Mouse (Mus musculus): ENCODE measurements around the gene Fam228b. TPM values are rescaled to one million over a fixed set of nuclear protein-coding genes. Genes with fewer than 3 reads are reported as not detected.
A peak's percentile ranks its signal among the peaks of the same experiment; 100 is the strongest.
"Not testable (repeated sequence)": the region's sequence is repeated elsewhere in the genome, so short reads cannot be mapped to it uniquely, and the experiment has no call there.

The Fam228b gene
- polyA plus RNA-seq, 1 experiment from 2014 or later, result 0.11 TPM

DNA sequence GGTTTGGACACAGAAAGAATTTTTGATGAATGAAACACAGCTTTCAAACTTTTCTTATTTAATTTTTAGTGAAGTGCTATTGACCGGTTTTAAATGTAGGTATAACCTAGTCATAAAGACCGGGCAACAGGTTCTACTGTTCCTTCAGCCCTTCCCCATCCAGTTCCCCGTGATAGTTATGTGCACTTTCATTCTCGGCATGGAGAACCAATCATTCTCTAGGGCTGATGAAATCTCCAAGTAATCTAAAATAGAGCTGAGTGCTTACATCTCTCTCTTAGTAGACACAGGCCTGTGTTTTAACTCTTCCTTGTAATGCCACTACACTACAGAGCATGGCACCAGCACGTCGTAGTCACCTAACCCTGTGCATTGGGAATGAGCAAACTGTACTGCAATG is 8.7 kb upstream of the Fam228b start:
- Histone ChIP-seq H3K4me3 (ENCODE audit: inconsistent target) (no peak overlapping the region), H3K79me2 (ENCODE audit: inconsistent target) (no peaks in the 10 kb centered on the region), H3K27ac (no peak overlapping the region), H3K36me3 (ENCODE audit: inconsistent target) (no peaks in the 10 kb centered on the region)
- WGBS (ENCODE audit: missing documents), result 92% methylated on average over 6 of the region's 6 CpGs

DNA sequence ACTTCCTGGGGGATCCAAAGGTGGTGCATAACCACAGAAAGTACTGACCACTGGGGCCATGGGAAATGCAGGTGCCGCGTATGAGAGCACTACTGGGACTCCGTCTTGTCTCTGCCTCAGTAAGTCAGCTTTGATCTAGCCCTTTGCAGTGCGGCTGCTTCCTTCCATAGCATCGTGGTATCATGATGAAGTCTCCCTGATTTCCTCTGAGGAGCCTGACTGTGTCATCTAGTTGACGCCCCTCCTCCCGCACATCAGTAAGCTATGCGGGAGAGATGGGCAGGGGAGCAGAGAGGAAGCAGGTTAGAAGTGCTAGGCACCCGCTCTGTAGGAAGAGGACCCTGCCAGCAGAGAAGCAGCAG is 6.5 kb upstream of the Fam228b start:
- H3K27ac ChIP-seq, result no peak overlapping the region
- no peak overlapping the region for H3K4me3 ChIP-seq (ENCODE audit: inconsistent target)
- 91% methylated on average over 9 of the region's 9 CpGs for WGBS (ENCODE audit: missing documents)

DNA sequence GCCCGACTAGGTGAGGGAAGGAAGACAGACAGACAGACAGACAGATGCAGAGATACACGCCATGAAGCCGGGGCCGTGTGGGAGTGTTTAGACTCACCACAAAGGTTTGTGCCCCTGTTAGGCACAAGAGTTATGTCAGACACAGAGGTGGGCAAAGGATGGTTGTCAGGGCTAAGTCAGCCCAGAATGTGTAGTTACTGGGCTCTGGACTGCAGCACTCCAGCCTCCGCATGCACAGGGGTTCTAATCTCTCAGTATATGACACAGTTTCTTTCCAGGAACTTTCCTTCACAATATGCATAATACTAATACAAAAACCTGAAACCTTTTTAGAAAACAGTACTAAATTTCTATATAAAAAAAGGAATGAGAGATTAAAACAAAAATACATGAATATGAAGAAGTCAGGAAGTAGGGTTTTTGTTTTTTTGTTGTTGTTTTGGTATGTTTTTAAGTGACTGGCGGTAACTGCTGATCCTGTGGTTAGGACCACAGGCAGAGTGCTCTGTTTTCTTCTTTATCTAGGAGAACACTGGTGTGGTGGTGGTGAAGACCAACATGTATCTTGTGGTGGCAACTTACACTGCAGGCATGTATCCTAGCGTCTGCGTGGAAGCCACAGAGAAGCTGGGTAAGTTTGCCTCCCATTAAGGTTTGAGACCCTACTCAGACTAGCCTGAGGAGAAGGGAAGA is 6.0 kb upstream of the Fam228b start:
- WGBS (ENCODE audit: missing documents), result 92% methylated on average over 8 of the region's 8 CpGs
- H3K4me3 ChIP-seq (ENCODE audit: inconsistent target), result no peak overlapping the region
- H3K79me2 ChIP-seq (ENCODE audit: inconsistent target), result no peaks in the 10 kb centered on the region
- H3K27ac ChIP-seq, result no peak overlapping the region
- H3K36me3 ChIP-seq (ENCODE audit: inconsistent target), result no peaks in the 10 kb centered on the region

More for the DNA sequence above, 6.5 kb upstream of the Fam228b start:
- H3K79me2 ChIP-seq (ENCODE audit: inconsistent target), result no peaks in the 10 kb centered on the region
- H3K36me3 ChIP-seq (ENCODE audit: inconsistent target), result no peaks in the 10 kb centered on the region

- WGBS (ENCODE audit: missing documents), result 29% methylated on average over 13 of the region's 13 CpGs
- Histone ChIP-seq H3K79me2 (ENCODE audit: inconsistent target) (no peaks in the 10 kb centered on the region), H3K36me3 (ENCODE audit: inconsistent target) (no peaks in the 10 kb centered on the region), H3K4me3 (ENCODE audit: inconsistent target) (peak overlapping the region; percentile 27), H3K27ac (no peak overlapping the region)
Measured at GRCm38 (mm10) chr12:4769333-4769723, 261 bp upstream of the Fam228b start.

GRCm38 (mm10) chr12:4757060-4757459 is 12.0 kb downstream of the Fam228b start:
- 85% methylated on average over 1 of the region's 1 CpGs for WGBS (ENCODE audit: missing documents)
- no peaks in the 10 kb centered on the region for H3K79me2 ChIP-seq (ENCODE audit: inconsistent target)
- no peak overlapping the region for H3K4me3 ChIP-seq (ENCODE audit: inconsistent target)
- H3K27ac ChIP-seq, result no peak overlapping the region
- H3K36me3 ChIP-seq (ENCODE audit: inconsistent target), result no peaks in the 10 kb centered on the region

- H3K4me3 ChIP-seq (ENCODE audit: inconsistent target); H3K36me3 ChIP-seq (ENCODE audit: inconsistent target); H3K27ac ChIP-seq; H3K79me2 ChIP-seq (ENCODE audit: inconsistent target): not testable (repeated sequence)
- WGBS (ENCODE audit: missing documents), result 94% methylated on average over 4 of the region's 4 CpGs
Measured at GRCm38 (mm10) chr12:4754451-4754850, 14.6 kb downstream of the Fam228b start.

DNA sequence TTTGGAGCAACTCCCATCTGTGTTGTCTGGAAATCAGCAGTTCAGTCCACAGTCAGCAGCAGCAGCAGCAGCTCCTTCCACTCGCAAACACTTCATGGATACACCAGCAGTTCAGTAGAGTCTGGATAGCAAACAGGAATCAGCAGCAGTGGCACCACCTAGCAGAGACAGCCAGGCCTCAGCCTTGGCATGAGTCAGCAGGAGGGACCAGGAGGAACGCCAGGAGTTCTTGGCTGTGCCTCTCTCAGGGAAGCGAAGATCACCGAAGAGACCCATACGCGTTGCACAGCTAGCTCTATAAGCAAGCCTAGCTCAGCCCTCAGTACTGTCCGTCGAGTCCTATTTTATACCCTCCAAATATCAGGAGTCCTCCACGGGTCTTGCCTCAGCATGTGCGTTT is 24.6 kb downstream of the Fam228b start:
- WGBS (ENCODE audit: missing documents), result 93% methylated on average over 10 of the region's 10 CpGs
- H3K4me3 ChIP-seq (ENCODE audit: inconsistent target), result no peak overlapping the region

GRCm38 (mm10) chr12:4742183-4742582 is 26.9 kb downstream of the Fam228b start:
- no peak overlapping the region for H3K4me3 ChIP-seq (ENCODE audit: inconsistent target)
- H3K27ac ChIP-seq, result no peak overlapping the region
- H3K36me3 ChIP-seq (ENCODE audit: inconsistent target), result no peaks in the 10 kb centered on the region
- no peaks in the 10 kb centered on the region for H3K79me2 ChIP-seq (ENCODE audit: inconsistent target)
- 91% methylated on average over 3 of the region's 3 CpGs for WGBS (ENCODE audit: missing documents)

More for the DNA sequence above, 24.6 kb downstream of the Fam228b start:
- Histone ChIP-seq H3K27ac (no peak overlapping the region), H3K79me2 (ENCODE audit: inconsistent target) (no peaks in the 10 kb centered on the region), H3K36me3 (ENCODE audit: inconsistent target) (no peaks in the 10 kb centered on the region)

DNA sequence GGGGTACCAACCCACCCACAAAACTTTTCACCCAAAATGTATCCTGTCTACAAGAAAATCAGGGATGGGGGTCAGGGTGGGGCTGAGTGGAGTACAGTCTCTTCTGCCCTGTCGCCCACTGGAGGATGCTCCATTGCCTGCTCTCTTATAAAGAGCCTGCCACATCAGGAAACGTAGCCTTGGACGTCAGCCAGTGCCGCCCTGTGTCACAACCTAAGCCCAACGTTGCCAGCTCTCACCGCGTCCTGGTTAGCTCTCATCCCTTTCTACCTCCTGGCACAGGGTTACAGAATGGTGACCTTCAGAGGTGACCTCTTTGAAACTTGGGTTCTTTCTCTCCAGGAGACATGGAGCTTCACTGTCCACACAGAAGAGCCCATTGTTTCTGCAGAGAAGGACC is 28.2 kb downstream of the Fam228b start:
- WGBS (ENCODE audit: missing documents), result 45% methylated on average over 7 of the region's 7 CpGs
- Histone ChIP-seq H3K79me2 (ENCODE audit: inconsistent target) (no peaks in the 10 kb centered on the region), H3K36me3 (ENCODE audit: inconsistent target) (no peaks in the 10 kb centered on the region), H3K4me3 (ENCODE audit: inconsistent target) (no peak overlapping the region), H3K27ac (no peak overlapping the region)

GRCm38 (mm10) chr12:4738031-4738576 is 31.0 kb downstream of the Fam228b start, which contains the start of gene Fam228a:
Gene Fam228a, minus strand, starts transcription at chr12:4738430.
- Histone ChIP-seq H3K4me3 (ENCODE audit: inconsistent target) (no peak within 1 kb of the TSS), H3K27ac (no peak within 1 kb of the TSS), H3K36me3 (ENCODE audit: inconsistent target) (no peaks in the 10 kb centered on the region), H3K79me2 (ENCODE audit: inconsistent target) (no peaks in the 10 kb centered on the region)
- WGBS (ENCODE audit: missing documents), result 96% methylated on average over 18 of the region's 18 CpGs

- no peaks in the 10 kb centered on the region for H3K79me2 ChIP-seq (ENCODE audit: inconsistent target)
- H3K27ac ChIP-seq, result no peak overlapping the region
- H3K4me3 ChIP-seq (ENCODE audit: inconsistent target), result no peak overlapping the region
- no peaks in the 10 kb centered on the region for H3K36me3 ChIP-seq (ENCODE audit: inconsistent target)
- WGBS (ENCODE audit: missing documents), result 89% methylated on average over 4 of the region's 4 CpGs
Measured at GRCm38 (mm10) chr12:4732332-4732731, 36.7 kb downstream of the Fam228b start.

- Histone ChIP-seq H3K4me3 (ENCODE audit: inconsistent target) (no peak overlapping the region), H3K27ac (no peak overlapping the region), H3K79me2 (ENCODE audit: inconsistent target) (no peaks in the 10 kb centered on the region), H3K36me3 (ENCODE audit: inconsistent target) (no peaks in the 10 kb centered on the region)
- 91% methylated on average over 4 of the region's 4 CpGs for WGBS (ENCODE audit: missing documents)
Measured at GRCm38 (mm10) chr12:4731629-4732028, 37.4 kb downstream of the Fam228b start.

GRCm38 (mm10) chr12:4729165-4729564 is 39.9 kb downstream of the Fam228b start:
- 87% methylated on average over 3 of the region's 3 CpGs for WGBS (ENCODE audit: missing documents)
- Histone ChIP-seq H3K4me3 (ENCODE audit: inconsistent target) (no peak overlapping the region), H3K27ac (no peak overlapping the region), H3K79me2 (ENCODE audit: inconsistent target) (no peaks in the 10 kb centered on the region), H3K36me3 (ENCODE audit: inconsistent target) (no peaks in the 10 kb centered on the region)

DNA sequence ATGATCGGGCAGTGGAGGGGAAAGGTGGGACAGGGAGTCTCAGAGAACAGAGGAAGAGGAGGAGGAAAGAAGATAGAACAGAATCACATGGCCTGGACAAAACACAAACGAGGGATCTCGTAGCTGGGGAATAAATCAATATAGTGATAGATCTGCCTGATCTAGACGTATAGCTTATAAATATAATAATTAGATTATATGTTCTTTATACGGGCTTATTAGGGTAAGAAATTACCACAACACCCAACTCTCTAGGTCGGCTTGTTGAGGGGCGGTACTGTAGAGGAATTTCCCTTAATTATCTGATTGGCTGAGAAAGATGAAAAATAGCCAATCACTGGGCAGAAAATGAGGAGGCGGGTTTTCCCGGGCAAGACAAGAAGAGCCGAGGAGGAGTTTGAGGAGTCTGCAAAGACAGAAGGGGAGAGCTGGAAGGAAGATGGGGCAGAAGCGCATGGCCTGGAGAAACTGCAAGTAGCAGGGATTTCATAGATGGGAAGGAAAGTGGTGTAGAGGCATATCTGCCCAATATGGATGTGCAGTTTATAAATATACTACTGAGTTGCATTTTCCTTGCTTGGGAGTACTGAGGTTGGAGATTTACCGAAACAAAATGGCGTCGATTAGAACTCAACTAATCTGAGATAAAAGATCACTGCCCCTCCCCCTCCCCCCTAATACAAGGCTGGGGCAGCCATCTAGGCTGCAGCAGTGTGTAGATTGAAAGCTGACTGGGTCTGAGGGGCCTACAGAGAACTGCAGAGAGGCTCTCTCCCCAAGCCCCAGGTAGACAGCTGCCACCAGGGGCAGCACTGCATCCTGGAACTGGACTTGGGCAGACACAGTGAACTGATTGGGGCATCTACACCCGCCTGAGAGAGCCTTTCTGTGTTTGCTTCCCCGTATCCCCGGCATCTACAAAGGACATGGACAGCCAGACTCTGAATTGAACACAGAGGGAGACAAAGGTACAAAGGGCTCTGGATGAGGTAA is 49.0 kb downstream of the Fam228b start:
- WGBS (ENCODE audit: missing documents), result 80% methylated on average over 16 of the region's 17 CpGs
- Histone ChIP-seq H3K27ac (no peak overlapping the region), H3K4me3 (ENCODE audit: inconsistent target) (no peak overlapping the region)

More for the DNA sequence above, 49.0 kb downstream of the Fam228b start:
- Histone ChIP-seq H3K79me2 (ENCODE audit: inconsistent target) (no peaks in the 10 kb centered on the region), H3K36me3 (ENCODE audit: inconsistent target) (no peaks in the 10 kb centered on the region)

Measured in macrophage (primary cell).